Mouse (Mus musculus) bone marrow, adult 2 months (tissue): ENCODE measurements around the gene Rab37.

Experiments used
- CTCF ChIP-seq: fragments of 200-500 bp; IDR thresholded peaks from 2 replicates; pipeline ENCODE4 v1.5.1; 2011; ENCODE audit warnings: low read length, control low read depth; ENCODE audit not compliant: control insufficient read depth, insufficient read depth
- POLR2A ChIP-seq: fragments of 200-500 bp; IDR thresholded peaks from 2 replicates; pipeline ENCODE4 v1.6.1; 2011; ENCODE audit warnings: low read depth, mild to moderate bottlenecking, control low read depth, low read length, borderline replicate concordance; ENCODE audit not compliant: control insufficient read depth

- no peak for TF ChIP-seq CTCF
- no peak for TF ChIP-seq POLR2A
Observed at GRCm38 (mm10) chr11:115082196-115082595, 9.0 kb upstream of the Rab37 start.
